Comparison of ENCODE assay signal across 8 mouse cellular contexts in the genomic region with DNA sequence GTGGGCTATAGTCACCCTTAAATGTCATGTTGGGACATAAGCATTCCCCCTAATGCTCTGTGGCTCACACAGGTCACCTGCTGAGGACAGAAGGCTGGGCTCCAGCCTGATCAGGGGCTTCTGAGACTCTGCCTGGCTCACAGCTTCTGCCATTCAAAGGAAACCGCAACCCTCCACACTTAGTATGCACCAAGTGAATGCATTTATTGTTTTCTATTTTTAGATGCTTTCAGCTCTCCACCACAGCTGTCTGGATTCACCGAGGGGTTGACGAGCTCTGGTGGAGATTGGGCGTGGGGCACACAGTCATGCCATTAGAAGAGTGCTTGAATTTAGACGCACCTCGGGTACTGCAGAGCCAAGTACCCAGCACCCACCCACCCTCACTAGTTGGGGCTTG. TPM values are rescaled to one million over a fixed set of nuclear protein-coding genes. Genes with fewer than 3 reads are reported as not detected.
DNase-seq lines count a peak whose midpoint lies in the region; ATAC-seq and TF ChIP-seq lines count a peak whose summit lies in the region.

No protein-coding gene starts in this region.

- H3K27me3 ChIP-seq in liver, embryonic 11.5 days (replicated peaks; ENCODE audit: control insufficient read depth, insufficient read depth, low read length): peaks cover 11% of the 10 kb centered on the region
- no peaks in the 10 kb centered on the region for H3K27me3 ChIP-seq in embryonic facial prominence, embryonic 14.5 days (replicated peaks; ENCODE audit: control insufficient read depth, insufficient read depth, low read length)
- H3K27me3 ChIP-seq in intestine, embryonic 15.5 days (replicated peaks): no peaks in the 10 kb centered on the region
- no peaks in the 10 kb centered on the region for H3K27me3 ChIP-seq in myocyte (ENCODE audit: control insufficient read depth, insufficient read depth, insufficient read length)

- no peaks in the 10 kb centered on the region for H3K9me3 ChIP-seq in liver, embryonic 11.5 days (ENCODE audit: control insufficient read depth, low read length)
- no peaks in the 10 kb centered on the region for H3K9me3 ChIP-seq in embryonic facial prominence, embryonic 14.5 days (ENCODE audit: control insufficient read depth, low read length)
- H3K9me3 ChIP-seq in intestine, embryonic 15.5 days: no peaks in the 10 kb centered on the region

- no peaks in the 10 kb centered on the region for H3K79me2 ChIP-seq in myocyte (ENCODE audit: control insufficient read depth, insufficient read depth)

- H3ac ChIP-seq in myocyte (ENCODE audit: control insufficient read depth, insufficient read length): no peak overlapping the region

- H3K4me2 ChIP-seq in liver, embryonic 11.5 days: peak overlapping the region; percentile 75
- peak overlapping the region; percentile 81 for H3K4me2 ChIP-seq in embryonic facial prominence, embryonic 14.5 days (ENCODE audit: low read depth, low read length)
- H3K4me2 ChIP-seq in intestine, embryonic 15.5 days (replicated peaks): peak overlapping the region; percentile 98
- peak overlapping the region; percentile 92 for H3K4me2 ChIP-seq in myocyte (ENCODE audit: low read depth)

- H3K4me1 ChIP-seq in liver, embryonic 11.5 days (replicated peaks; ENCODE audit: control insufficient read depth, insufficient read depth, low read length): peaks cover 16% of the 10 kb centered on the region
- H3K4me1 ChIP-seq in embryonic facial prominence, embryonic 14.5 days (ENCODE audit: control insufficient read depth, insufficient read depth, low read length): peaks cover 14% of the 10 kb centered on the region; the same call in 1 of the 2 replicates
- peaks cover 27% of the 10 kb centered on the region for H3K4me1 ChIP-seq in intestine, embryonic 15.5 days (replicated peaks)

- ATAC-seq in liver, embryonic 11.5 days (replicated peaks; ENCODE audit: low FRiP score): no peak
- ATAC-seq in embryonic facial prominence, embryonic 14.5 days (ENCODE audit: low read depth): no peak
- ATAC-seq in intestine, embryonic 15.5 days: no peak
- ATAC-seq in monocyte, adult 5-6 weeks (replicated peaks; ENCODE audit: insufficient number of reproducible peaks, low FRiP score, low TSS enrichment, poor library complexity, severe bottlenecking): no peak

- 12% methylated on average over 6 of the region's 6 CpGs for WGBS in liver, embryonic 11.5 days
- 6% methylated on average over 6 of the region's 6 CpGs for WGBS in embryonic facial prominence, embryonic 14.5 days
- WGBS in intestine, embryonic 15.5 days: 23% methylated on average over 6 of the region's 6 CpGs

- H3K4me3 ChIP-seq in liver, embryonic 11.5 days (ENCODE audit: low read depth, low read length): peak overlapping the region; percentile 53
- H3K4me3 ChIP-seq in embryonic facial prominence, embryonic 14.5 days (ENCODE audit: low read depth, low read length): peak overlapping the region; percentile 68
- H3K4me3 ChIP-seq in intestine, embryonic 15.5 days (replicated peaks): peak overlapping the region; percentile 66
- peak overlapping the region; percentile 12 for H3K4me3 ChIP-seq in myocyte

- no peak overlapping the region for H3K9ac ChIP-seq in liver, embryonic 11.5 days (ENCODE audit: low read depth, low read length)
- H3K9ac ChIP-seq in embryonic facial prominence, embryonic 14.5 days (ENCODE audit: low read depth, low read length): peak overlapping the region; percentile 82
- peak overlapping the region; percentile 77 for H3K9ac ChIP-seq in intestine, embryonic 15.5 days

- no peak for DNase-seq in liver, embryonic 11.5 days (ENCODE audit: low spot score)
- no peak for DNase-seq in liver
- DNase-seq in embryonic facial prominence, embryonic 14.5 days (ENCODE audit: low spot score): no peak
- no peak for DNase-seq in gastrocnemius, postnatal 4 days (ENCODE audit: low spot score in 2 of 2)
- no peak for DNase-seq in right cerebral cortex, adult 18-20 months

- H3K27ac ChIP-seq in liver, embryonic 11.5 days (ENCODE audit: low read depth, low read length): no peak overlapping the region
- H3K27ac ChIP-seq in embryonic facial prominence, embryonic 14.5 days (replicated peaks; ENCODE audit: low read depth, low read length): peak overlapping the region; percentile 85
- H3K27ac ChIP-seq in intestine, embryonic 15.5 days: no peak overlapping the region

- no peak for TF ChIP-seq POLR2A in myocyte (IDR thresholded peaks at IDR 0.05; ENCODE audit: insufficient read length, low read depth)

- H3K36me3 ChIP-seq in liver, embryonic 11.5 days (ENCODE audit: control insufficient read depth, insufficient read depth, low read length): no peaks in the 10 kb centered on the region
- H3K36me3 ChIP-seq in embryonic facial prominence, embryonic 14.5 days (ENCODE audit: control insufficient read depth, insufficient read depth, low read length): peaks cover 21% of the 10 kb centered on the region; the same call in 1 of the 2 replicates
- no peaks in the 10 kb centered on the region for H3K36me3 ChIP-seq in intestine, embryonic 15.5 days
- H3K36me3 ChIP-seq in myocyte (ENCODE audit: control insufficient read depth, insufficient read depth): no peaks in the 10 kb centered on the region

TF ChIP-seq in myocyte, 11 proteins besides CTCF, POLR2A, EP300 and RAD21:
- TF ChIP-seq SRF (IDR thresholded peaks at IDR 0.05; ENCODE audit: control insufficient read depth, insufficient read length, low read depth): no peak
- TF ChIP-seq CEBPB (IDR thresholded peaks at IDR 0.05; ENCODE audit: insufficient read depth, poor library complexity, severe bottlenecking): no peak
- peak in 1 of 3 experiments; percentile 17 for TF ChIP-seq MYOD1 (IDR thresholded peaks at IDR 0.05; ENCODE audit: control insufficient read depth in 1 of 3, insufficient read length in 2 of 3, low read depth in 2 of 3)
- TF ChIP-seq E2F4 (IDR thresholded peaks at IDR 0.05; ENCODE audit: insufficient read depth): no peak
- no peak for TF ChIP-seq TCF12 (IDR thresholded peaks at IDR 0.05; ENCODE audit: insufficient read depth, poor library complexity, severe bottlenecking)
- TF ChIP-seq POLR2AphosphoS2 (IDR thresholded peaks at IDR 0.05; ENCODE audit: insufficient read length, low read depth): no peak
- no peak for TF ChIP-seq REST (IDR thresholded peaks at IDR 0.05; ENCODE audit: insufficient read depth, insufficient read length)
- TF ChIP-seq TCF3 (IDR thresholded peaks at IDR 0.05; ENCODE audit: insufficient read length, low read depth): no peak
- no peak for TF ChIP-seq MAX (IDR thresholded peaks at IDR 0.05; ENCODE audit: low read depth)
- peak in 1 of 3 experiments; percentile 34 for TF ChIP-seq MYOG (IDR thresholded peaks at IDR 0.05; ENCODE audit: control insufficient read depth in 1 of 3, insufficient read depth in 1 of 3, insufficient read length in 2 of 3, low read depth in 2 of 3)
- TF ChIP-seq USF1 (IDR thresholded peaks at IDR 0.05; ENCODE audit: low read depth): no peak

RNA-seq across cellular contexts. Expression of a gene that starts 1.0 kb away (rescaled TPM):
- 50.9 and 52.4 TPM in 2 replicates for polyA plus RNA-seq in liver, embryonic 11.5 days (2014; fragmentation: Nextera tagmentation; extraction: Ambion mirVana)
- polyA plus RNA-seq in embryonic facial prominence, embryonic 14.5 days (2014; fragmentation: Nextera tagmentation; extraction: Ambion mirVana): 4.1 and 6.7 TPM in 2 replicates
- polyA plus RNA-seq in intestine, embryonic 15.5 days (2015; fragmentation: Nextera tagmentation; extraction: Ambion mirVana): 3.7 and 3.9 TPM in 2 replicates
- polyA plus RNA-seq in myocyte (2012; fragmentation: generic; extraction: Trizol): 0.22 TPM
- under 1 TPM in 1 of 2 experiments, not detected in 1; 0.47 TPM for total RNA-seq in gastrocnemius, postnatal 4 days (2021)
- total RNA-seq in monocyte, adult 5-6 weeks (2017): not detected in 3 replicates

RNA-seq across cellular contexts. Expression of a gene that starts 1.1 kb away (rescaled TPM):
- 17.6 and 20.9 TPM in 2 replicates for polyA plus RNA-seq in liver, embryonic 11.5 days (2014; fragmentation: Nextera tagmentation; extraction: Ambion mirVana)
- 32.4 and 50.2 TPM in 2 replicates for polyA plus RNA-seq in embryonic facial prominence, embryonic 14.5 days (2014; fragmentation: Nextera tagmentation; extraction: Ambion mirVana)
- polyA plus RNA-seq in intestine, embryonic 15.5 days (2015; fragmentation: Nextera tagmentation; extraction: Ambion mirVana): 31.3 and 32.7 TPM in 2 replicates
- polyA plus RNA-seq in myocyte (2012; fragmentation: generic; extraction: Trizol): 5.4 TPM
- 1 to 10 TPM; 1.2 to 1.3 TPM for total RNA-seq in gastrocnemius, postnatal 4 days (2021)
- 0.95 TPM in 1 of 3 replicates, not detected in the others for total RNA-seq in monocyte, adult 5-6 weeks (2017)

RNA-seq across cellular contexts. Expression of a gene that starts 12.7 kb away (rescaled TPM):
- polyA plus RNA-seq in liver, embryonic 11.5 days (2014; fragmentation: Nextera tagmentation; extraction: Ambion mirVana): 11.1 and 11.8 TPM in 2 replicates
- polyA plus RNA-seq in embryonic facial prominence, embryonic 14.5 days (2014; fragmentation: Nextera tagmentation; extraction: Ambion mirVana): 0.64 and 2.0 TPM in 2 replicates
- 1.1 and 2.6 TPM in 2 replicates for polyA plus RNA-seq in intestine, embryonic 15.5 days (2015; fragmentation: Nextera tagmentation; extraction: Ambion mirVana)
- not detected for polyA plus RNA-seq in myocyte (2012; fragmentation: generic; extraction: Trizol)
- under 1 TPM in 1 of 2 experiments, not detected in 1; 0.29 TPM for total RNA-seq in gastrocnemius, postnatal 4 days (2021)
- total RNA-seq in monocyte, adult 5-6 weeks (2017): not detected in 3 replicates

RNA-seq across cellular contexts. Expression of a gene that starts 17.3 kb away (rescaled TPM):
- polyA plus RNA-seq in liver, embryonic 11.5 days (2014; fragmentation: Nextera tagmentation; extraction: Ambion mirVana): not detected in 2 replicates
- polyA plus RNA-seq in embryonic facial prominence, embryonic 14.5 days (2014; fragmentation: Nextera tagmentation; extraction: Ambion mirVana): 0.22 TPM in 1 of 2 replicates, not detected in the other
- not detected in 2 replicates for polyA plus RNA-seq in intestine, embryonic 15.5 days (2015; fragmentation: Nextera tagmentation; extraction: Ambion mirVana)
- not detected for polyA plus RNA-seq in myocyte (2012; fragmentation: generic; extraction: Trizol)
- total RNA-seq in gastrocnemius, postnatal 4 days (2021): 100 to 1,000 TPM in 1 of 2 experiments, 10 to 100 TPM in 1; 85.8 to 154 TPM
- total RNA-seq in monocyte, adult 5-6 weeks (2017): not detected in 3 replicates

RNA-seq across cellular contexts. Expression of a gene that starts 19.1 kb away (rescaled TPM):
- polyA plus RNA-seq in liver, embryonic 11.5 days (2014; fragmentation: Nextera tagmentation; extraction: Ambion mirVana): 329 and 336 TPM in 2 replicates
- 198 and 254 TPM in 2 replicates for polyA plus RNA-seq in embryonic facial prominence, embryonic 14.5 days (2014; fragmentation: Nextera tagmentation; extraction: Ambion mirVana)
- polyA plus RNA-seq in intestine, embryonic 15.5 days (2015; fragmentation: Nextera tagmentation; extraction: Ambion mirVana): 307 and 314 TPM in 2 replicates
- 158 TPM for polyA plus RNA-seq in myocyte (2012; fragmentation: generic; extraction: Trizol)
- total RNA-seq in gastrocnemius, postnatal 4 days (2021): 100 to 1,000 TPM; 167 to 170 TPM
- 55.7 to 124 TPM (median 78.8 TPM) in 3 replicates for total RNA-seq in monocyte, adult 5-6 weeks (2017)

Comparison
In these comparisons a context has a peak if more than half of its experiments do, and no peak if none do; other contexts are left out.
1. H3K4me3 ChIP-seq: peak in every context shown above with its lines; median percentile 68 in embryonic facial prominence, embryonic 14.5 days; 66 in intestine, embryonic 15.5 days; 53 in liver, embryonic 11.5 days; 12 in myocyte.